Mouse (Mus musculus) gastrocnemius, adult 2 months (tissue): ENCODE measurements around the gene Vmn1r62. TPM values are rescaled to one million over a fixed set of nuclear protein-coding genes. Genes with fewer than 3 reads are reported as not detected.
"Not testable (repeated sequence)": the region's sequence is repeated elsewhere in the genome, so short reads cannot be mapped to it uniquely, and the experiment has no call there.

Experiments
- DNase-seq: peaks from one replicate; pipeline ENCODE4 v3.0.0; 2022
- H3K27ac ChIP-seq: fragments of 200-600 bp; 2 replicates; pipeline ENCODE4 v1.8.1; 2022; ENCODE audit warnings: mild to moderate bottlenecking
- H3K4me3 ChIP-seq: fragments of 200-600 bp; 2 replicates; pipeline ENCODE4 v1.8.1; 2022; ENCODE audit warnings: mild to moderate bottlenecking, moderate library complexity
- intact Hi-C: fragments of 180-260 bp; cut with DNase I; formaldehyde crosslinking; loops from one replicate; pipeline ENCODE4 v1.15.1; 2025
- long read RNA-seq, 2 experiments: library from polyadenylated mRNA; stranded (forward); transcript quantifications; one replicate each; pipeline ENCODE4 v2.0.0; 2021
- total RNA-seq, 2 experiments: library from RNA; stranded (reverse); gene quantifications; 2 replicates each; pipeline ENCODE4 v1.2.3; 2021

Gene Vmn1r62
- total RNA-seq = not detected
- long read RNA-seq, experiment 1 = 0 reads
- long read RNA-seq, experiment 2 = 0 reads

DNA sequence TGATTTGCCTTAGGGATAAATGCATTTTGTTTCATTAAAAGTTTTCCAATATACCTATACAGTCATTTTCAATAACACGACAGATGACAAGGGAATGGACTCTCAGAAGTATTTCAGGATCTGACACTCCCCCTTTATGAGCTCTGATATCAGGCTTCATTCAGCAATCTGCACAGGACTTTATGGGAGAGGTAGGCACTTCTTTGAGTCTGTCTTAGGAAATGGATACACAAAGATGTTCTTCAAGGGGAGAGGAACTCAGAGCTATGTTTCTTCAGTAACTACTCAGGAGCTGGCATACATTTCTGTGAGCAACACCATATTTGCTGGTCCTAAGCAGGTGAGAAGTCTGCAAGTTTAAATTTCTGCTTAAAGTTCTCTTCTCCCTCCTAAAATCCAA lies at the start of gene Vmn1r62:
Vmn1r62 (plus strand) TSS at position 301 of the 400 bp plus-strand sequence.
- H3K4me3 ChIP-seq, DNase-seq, intact Hi-C loops, H3K27ac ChIP-seq: not testable (repeated sequence)

Other genes with a start within 250 kb of the Vmn1r62 start
- gene Vmn1r59, start 216.9 kb upstream of the Vmn1r62 start, total RNA-seq = not detected
- gene Vmn2r28, start 179.7 kb upstream of the Vmn1r62 start, total RNA-seq = not detected
- gene Vmn1r60, start 126.3 kb upstream of the Vmn1r62 start, total RNA-seq = not detected
- not detected for gene Vmn1r61, start 60.3 kb upstream of the Vmn1r62 start, total RNA-seq
- not detected for gene Vmn1r63, start 131.8 kb downstream of the Vmn1r62 start, total RNA-seq
- not detected for gene Vmn1r64, start 210.9 kb downstream of the Vmn1r62 start, total RNA-seq